Mouse (Mus musculus) frontal cortex, postnatal 36 days (tissue): ENCODE measurements around the gene Myh14.
"Not testable (repeated sequence)": the region's sequence is repeated elsewhere in the genome, so short reads cannot be mapped to it uniquely, and the experiment has no call there.

Experiments used
- DNase-seq, 2 experiments: peaks; one replicate each; pipeline ENCODE4 v3.0.0; 2022; ENCODE audit warnings: low spot score in 2 of 2

Gene Myh14

GRCm38 (mm10) chr7:44670803-44671202 is at the start of gene Myh14:
Gene Myh14 (minus strand): TSS chr7:44670843.
- DNase-seq: peak; percentile 89 to 94

- DNase-seq: no peak
Observed at GRCm38 (mm10) chr7:44709881-44710280, 39.2 kb upstream of the Myh14 start.

GRCm38 (mm10) chr7:44708574-44708973 is 37.9 kb upstream of the Myh14 start, which contains the start of gene Izumo2:
Gene Izumo2 (plus strand): TSS chr7:44708742.
- DNase-seq: no peak

GRCm38 (mm10) chr7:44708093-44708492 is 37.5 kb upstream of the Myh14 start:
- not testable (repeated sequence) for DNase-seq

GRCm38 (mm10) chr7:44707169-44707675 is 36.6 kb upstream of the Myh14 start:
- no peak for DNase-seq

- no peak for DNase-seq
Observed at GRCm38 (mm10) chr7:44706322-44706721, 35.7 kb upstream of the Myh14 start.

GRCm38 (mm10) chr7:44705086-44705485 is 34.4 kb upstream of the Myh14 start:
- DNase-seq: no peak

GRCm38 (mm10) chr7:44704363-44704762 is 33.7 kb upstream of the Myh14 start:
- DNase-seq: peak in 1 of 2 experiments; percentile 20

- no peak for DNase-seq
Observed at GRCm38 (mm10) chr7:44702985-44703384, 32.3 kb upstream of the Myh14 start.

GRCm38 (mm10) chr7:44701921-44702320 is 31.3 kb upstream of the Myh14 start:
- DNase-seq: peak in 1 of 2 experiments; percentile 33

- DNase-seq: no peak
Observed at GRCm38 (mm10) chr7:44697980-44698379, 27.3 kb upstream of the Myh14 start.

GRCm38 (mm10) chr7:44697191-44697710 is 26.6 kb upstream of the Myh14 start:
- DNase-seq: no peak

- no peak for DNase-seq
Observed at GRCm38 (mm10) chr7:44695223-44695622, 24.6 kb upstream of the Myh14 start.

GRCm38 (mm10) chr7:44693427-44694175 is 23.0 kb upstream of the Myh14 start:
- no peak for DNase-seq

GRCm38 (mm10) chr7:44689331-44689730 is 18.7 kb upstream of the Myh14 start:
- DNase-seq: no peak

GRCm38 (mm10) chr7:44688890-44689289 is 18.2 kb upstream of the Myh14 start:
- no peak for DNase-seq

GRCm38 (mm10) chr7:44685531-44686402 is 15.1 kb upstream of the Myh14 start:
- DNase-seq: no peak

GRCm38 (mm10) chr7:44683656-44684055 is 13.0 kb upstream of the Myh14 start:
- no peak for DNase-seq

GRCm38 (mm10) chr7:44676611-44677010 is 6.0 kb upstream of the Myh14 start:
- DNase-seq: peak; percentile 20 to 55

GRCm38 (mm10) chr7:44676126-44676525 is 5.5 kb upstream of the Myh14 start:
- DNase-seq: no peak

- DNase-seq: no peak
Observed at GRCm38 (mm10) chr7:44675171-44675570, 4.5 kb upstream of the Myh14 start.

GRCm38 (mm10) chr7:44674511-44674910 is 3.9 kb upstream of the Myh14 start:
- DNase-seq: no peak
